Mouse (Mus musculus): ENCODE measurements at regions not wholly inside any gene's neighbourhood (a gene's known extent, or its start where the extent isn't known, plus 50 kb on each side); places are given as distances from the start of the nearest gene placed in this dataset.

DNA sequence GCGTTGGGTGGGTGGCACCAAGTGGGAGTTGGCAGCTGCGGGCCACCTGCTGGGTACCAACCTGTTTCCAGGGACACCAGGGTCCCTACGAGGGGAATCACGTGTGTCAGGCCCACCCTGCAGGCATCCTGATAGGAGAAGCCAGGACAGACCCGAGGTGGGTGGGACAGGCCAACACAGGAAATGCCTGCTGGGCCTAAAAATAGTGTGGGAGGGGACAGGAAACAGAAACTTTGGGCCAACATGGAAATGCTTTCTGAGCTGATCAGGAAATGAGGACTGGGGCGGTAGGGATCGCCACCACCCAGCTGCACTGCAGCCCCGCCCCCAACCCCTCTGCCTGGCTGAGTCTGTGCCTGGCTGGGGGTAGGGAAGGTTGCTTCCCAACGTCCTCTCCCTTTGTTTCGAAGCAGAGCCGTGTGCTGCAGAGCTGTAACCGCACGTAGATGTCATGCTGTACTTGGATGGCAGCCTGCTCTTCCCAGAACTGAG, 78.7 kb upstream of the Podxl start:
- TF ChIP-seq POLR2A (IDR thresholded peaks at IDR 0.05; ENCODE audit: borderline replicate concordance, extremely low read depth, insufficient read depth, insufficient read length, poor library complexity, severe bottlenecking): no peak
- TF ChIP-seq CTCF (IDR thresholded peaks at IDR 0.05; ENCODE audit: borderline replicate concordance, extremely low read depth, insufficient read depth, insufficient read length): no peak
- peak; percentile 44 for DNase-seq (ENCODE audit: low read depth)

DNA sequence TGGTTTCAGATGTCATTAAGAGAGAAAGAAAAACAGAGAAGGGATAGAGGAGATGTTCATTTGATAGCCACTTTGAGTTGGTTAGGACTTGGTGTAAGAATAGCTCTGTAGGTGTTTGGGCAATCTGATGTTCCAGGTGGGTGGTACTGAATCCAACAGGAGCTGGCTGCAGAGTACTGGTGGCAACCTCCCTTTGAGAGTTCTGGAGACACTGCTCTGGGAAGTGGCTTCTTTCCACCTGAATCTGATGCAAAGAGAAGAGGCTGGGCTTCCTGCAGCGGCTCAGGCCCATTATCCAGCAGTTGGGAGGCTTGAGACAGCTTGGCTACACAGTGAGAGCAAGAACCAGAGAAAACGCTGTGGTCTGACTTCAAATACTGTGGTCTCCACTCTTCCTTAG, 77.0 kb upstream of the Podxl start:
- TF ChIP-seq POLR2A (IDR thresholded peaks at IDR 0.05; ENCODE audit: borderline replicate concordance, extremely low read depth, insufficient read depth, insufficient read length, poor library complexity, severe bottlenecking) (no peak), CTCF (IDR thresholded peaks at IDR 0.05; ENCODE audit: borderline replicate concordance, extremely low read depth, insufficient read depth, insufficient read length) (no peak)
- DNase-seq (ENCODE audit: low read depth): no peak

DNA sequence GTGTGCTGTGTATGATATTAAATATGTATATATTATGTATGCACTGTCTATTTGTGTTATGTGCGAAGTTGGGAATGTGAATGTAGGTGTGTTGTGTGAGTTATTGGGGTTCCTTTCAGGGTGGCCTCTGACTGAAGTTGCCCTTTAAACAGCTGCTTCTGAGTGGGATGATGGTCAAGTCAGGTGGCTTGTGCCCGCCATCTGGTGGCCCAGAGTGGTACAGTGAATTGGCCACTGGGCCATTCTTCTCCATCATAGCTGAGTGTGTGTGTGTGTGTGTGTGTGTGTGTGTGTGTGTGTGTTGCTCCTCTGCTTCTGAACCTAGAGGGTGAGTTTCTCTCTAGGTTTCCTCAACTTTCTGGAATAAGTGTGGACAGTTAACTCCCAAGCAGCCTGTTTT, 75.7 kb upstream of the Podxl start:
- TF ChIP-seq POLR2A (IDR thresholded peaks at IDR 0.05; ENCODE audit: borderline replicate concordance, extremely low read depth, insufficient read depth, insufficient read length, poor library complexity, severe bottlenecking) (no peak), CTCF (IDR thresholded peaks at IDR 0.05; ENCODE audit: borderline replicate concordance, extremely low read depth, insufficient read depth, insufficient read length) (peak; percentile 91)
- peak; percentile 81 for DNase-seq (ENCODE audit: low read depth)

DNA sequence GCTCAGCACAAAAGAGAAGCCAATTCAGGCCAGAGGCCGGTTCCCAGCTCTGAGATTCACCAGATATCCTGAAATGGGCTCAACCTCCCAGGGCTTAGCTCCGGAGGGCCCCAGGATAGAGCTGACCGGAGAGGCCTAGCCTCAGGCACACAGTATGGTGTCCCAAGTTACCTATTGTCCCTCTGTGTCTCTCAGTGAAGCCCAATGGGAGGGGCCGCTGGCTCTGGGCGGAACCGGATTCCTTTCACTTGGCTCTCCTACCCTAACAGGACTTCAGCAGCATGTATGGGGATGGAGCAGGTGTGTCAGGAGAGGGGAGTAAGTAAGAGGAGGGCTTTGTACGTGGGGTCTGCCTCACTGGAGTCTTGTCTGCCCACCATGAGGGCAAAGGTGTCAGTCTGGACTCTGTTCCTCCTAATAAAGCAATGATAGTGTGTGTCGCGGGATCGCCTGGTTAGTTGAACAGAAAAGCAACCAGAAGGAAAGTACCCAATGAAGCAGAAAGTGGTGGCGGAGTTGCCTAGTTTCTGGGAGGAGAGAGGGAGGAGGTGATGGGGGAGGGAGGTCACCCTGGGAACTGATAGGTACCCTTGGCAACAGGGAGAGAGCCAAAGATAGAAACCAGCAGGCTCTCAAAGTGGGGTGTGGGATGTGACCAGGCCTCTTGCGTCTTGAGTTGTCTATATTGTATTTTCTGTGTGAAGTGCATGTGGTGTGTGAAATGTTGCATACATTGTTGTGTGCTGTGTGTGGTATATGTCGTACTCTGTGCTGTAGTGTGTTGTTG, 74.8 kb upstream of the Podxl start:
- peak; percentile 42 for DNase-seq (ENCODE audit: low read depth)
- TF ChIP-seq CTCF (IDR thresholded peaks at IDR 0.05; ENCODE audit: borderline replicate concordance, extremely low read depth, insufficient read depth, insufficient read length) (no peak), POLR2A (IDR thresholded peaks at IDR 0.05; ENCODE audit: borderline replicate concordance, extremely low read depth, insufficient read depth, insufficient read length, poor library complexity, severe bottlenecking) (no peak)

DNA sequence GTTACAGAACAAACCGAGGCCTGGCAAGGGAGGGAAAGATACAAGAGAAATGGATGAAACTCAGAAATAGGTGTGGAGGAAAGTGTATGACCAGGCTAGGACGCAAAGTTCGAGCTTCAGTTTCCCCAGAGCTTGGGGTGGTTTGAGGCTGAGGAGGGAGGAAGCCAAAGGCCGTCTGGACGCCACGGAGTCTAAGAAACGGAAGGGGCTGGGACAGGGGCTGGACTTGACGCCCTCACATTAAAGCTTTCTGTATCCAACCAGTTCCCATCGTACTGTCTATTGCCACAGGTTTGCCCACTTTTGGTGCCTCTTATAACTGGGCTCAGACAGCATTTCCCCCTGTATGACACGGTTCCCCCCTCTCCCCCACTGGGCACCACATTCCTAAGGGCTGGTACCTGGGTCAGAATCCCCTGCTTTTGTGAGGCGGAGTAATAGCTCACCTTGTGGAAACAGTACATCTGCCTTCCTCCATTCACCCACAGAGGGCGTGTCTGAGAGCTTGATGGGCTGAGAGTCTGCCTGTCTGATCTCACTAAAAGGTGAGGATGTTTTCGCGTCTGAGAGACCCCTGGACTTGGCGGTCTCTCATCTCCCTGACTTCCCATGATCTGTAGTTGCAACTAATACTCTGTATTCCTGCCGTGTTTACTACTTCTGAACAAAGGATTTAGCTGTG, 73.7 kb upstream of the Podxl start:
- TF ChIP-seq CTCF (IDR thresholded peaks at IDR 0.05; ENCODE audit: borderline replicate concordance, extremely low read depth, insufficient read depth, insufficient read length): peak; percentile 41; the same call in 1 of the 2 replicates
- TF ChIP-seq POLR2A (IDR thresholded peaks at IDR 0.05; ENCODE audit: borderline replicate concordance, extremely low read depth, insufficient read depth, insufficient read length, poor library complexity, severe bottlenecking): no peak
- DNase-seq (ENCODE audit: low read depth): peak; percentile 29

DNA sequence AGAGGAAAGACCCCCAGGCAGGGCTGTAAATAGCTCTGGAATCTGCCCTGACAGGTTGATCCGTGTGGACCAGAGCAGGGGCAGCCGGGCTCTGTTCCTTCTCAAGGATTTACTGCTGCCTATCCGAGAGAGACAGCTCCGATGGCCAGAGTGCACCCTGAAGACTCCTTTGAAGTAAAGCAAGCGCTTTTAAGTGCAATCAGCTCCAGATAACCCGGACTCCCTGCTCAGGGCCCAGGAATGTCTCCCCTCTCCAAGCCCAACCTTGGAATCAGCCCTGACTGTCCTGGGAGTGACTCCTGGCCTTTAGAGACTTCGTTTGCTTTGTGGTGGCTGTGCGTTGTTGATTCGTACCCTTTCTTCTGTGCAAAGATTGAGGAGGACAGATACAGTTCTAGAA, 73.2 kb upstream of the Podxl start:
- DNase-seq (ENCODE audit: low read depth): no peak

DNA sequence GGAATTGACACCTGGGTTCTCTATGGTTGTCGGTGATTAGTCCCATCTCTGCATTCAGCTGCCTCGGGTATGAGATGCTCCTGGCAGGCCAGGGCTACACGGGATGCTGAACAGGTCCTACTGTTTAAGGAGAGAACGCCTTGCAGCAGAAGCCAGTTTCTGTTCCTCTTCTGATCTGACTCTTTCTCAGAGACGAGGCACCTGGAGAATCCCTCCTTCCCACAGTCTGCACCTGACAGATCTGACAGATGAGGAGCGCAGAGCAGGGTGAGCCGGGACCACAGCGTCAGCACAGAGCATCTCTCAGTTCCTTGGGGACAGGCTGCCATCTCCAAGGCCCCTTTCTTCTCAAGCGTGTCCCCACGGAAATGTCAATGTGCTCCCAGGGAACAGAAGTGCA, 68.7 kb upstream of the Podxl start:
- TF ChIP-seq POLR2A (IDR thresholded peaks at IDR 0.05; ENCODE audit: borderline replicate concordance, extremely low read depth, insufficient read depth, insufficient read length, poor library complexity, severe bottlenecking): no peak
- no peak for DNase-seq (ENCODE audit: low read depth)

More for the DNA sequence above, 73.2 kb upstream of the Podxl start:
- TF ChIP-seq CTCF (IDR thresholded peaks at IDR 0.05; ENCODE audit: borderline replicate concordance, extremely low read depth, insufficient read depth, insufficient read length) (no peak), POLR2A (IDR thresholded peaks at IDR 0.05; ENCODE audit: borderline replicate concordance, extremely low read depth, insufficient read depth, insufficient read length, poor library complexity, severe bottlenecking) (no peak)

DNA sequence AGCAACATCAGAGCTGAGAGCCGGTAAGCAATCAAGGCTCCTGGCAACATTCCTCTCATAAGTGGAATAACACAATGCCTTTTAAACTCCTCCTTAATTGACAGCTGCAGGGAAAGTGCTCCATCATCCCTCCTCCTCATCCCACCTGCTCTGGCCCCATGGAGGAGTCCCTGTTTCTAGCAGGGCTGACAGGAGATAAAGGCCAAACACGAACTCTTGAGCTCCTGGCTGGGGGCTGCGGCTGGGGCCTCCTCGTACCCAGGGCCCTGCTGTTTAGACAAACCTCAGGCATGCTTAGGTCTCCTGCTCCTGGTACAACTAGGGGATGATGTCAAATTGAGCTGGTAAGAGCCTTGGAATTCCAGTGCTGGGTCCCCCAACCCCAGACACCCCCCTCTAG, 66.2 kb upstream of the Podxl start:
- no peak for TF ChIP-seq CTCF (IDR thresholded peaks at IDR 0.05; ENCODE audit: borderline replicate concordance, extremely low read depth, insufficient read depth, insufficient read length)
- no peak for TF ChIP-seq POLR2A (IDR thresholded peaks at IDR 0.05; ENCODE audit: borderline replicate concordance, extremely low read depth, insufficient read depth, insufficient read length, poor library complexity, severe bottlenecking)
- DNase-seq (ENCODE audit: low read depth): no peak

DNA sequence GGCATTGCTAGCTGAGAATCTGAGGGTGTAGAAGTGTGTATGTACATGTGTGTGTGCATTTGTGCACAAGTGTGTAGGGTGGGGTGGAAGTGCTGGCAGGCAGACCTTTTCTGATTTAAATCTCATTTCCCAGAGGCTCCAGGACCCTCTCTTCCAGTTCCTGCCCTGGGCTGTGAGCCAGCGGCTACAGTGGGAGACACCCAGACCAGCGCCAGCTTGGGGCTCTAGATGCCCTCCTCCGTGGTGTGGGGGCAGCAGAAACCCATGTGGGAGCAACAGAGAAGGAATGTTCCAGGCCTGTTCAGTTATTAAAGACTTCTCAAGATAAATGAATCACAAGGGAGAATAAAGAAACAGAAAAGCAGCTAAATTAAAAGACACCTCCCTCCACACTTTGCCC, 64.1 kb upstream of the Podxl start:
- TF ChIP-seq CTCF (IDR thresholded peaks at IDR 0.05; ENCODE audit: borderline replicate concordance, extremely low read depth, insufficient read depth, insufficient read length) (no peak), POLR2A (IDR thresholded peaks at IDR 0.05; ENCODE audit: borderline replicate concordance, extremely low read depth, insufficient read depth, insufficient read length, poor library complexity, severe bottlenecking) (no peak)
- no peak for DNase-seq (ENCODE audit: low read depth)

DNA sequence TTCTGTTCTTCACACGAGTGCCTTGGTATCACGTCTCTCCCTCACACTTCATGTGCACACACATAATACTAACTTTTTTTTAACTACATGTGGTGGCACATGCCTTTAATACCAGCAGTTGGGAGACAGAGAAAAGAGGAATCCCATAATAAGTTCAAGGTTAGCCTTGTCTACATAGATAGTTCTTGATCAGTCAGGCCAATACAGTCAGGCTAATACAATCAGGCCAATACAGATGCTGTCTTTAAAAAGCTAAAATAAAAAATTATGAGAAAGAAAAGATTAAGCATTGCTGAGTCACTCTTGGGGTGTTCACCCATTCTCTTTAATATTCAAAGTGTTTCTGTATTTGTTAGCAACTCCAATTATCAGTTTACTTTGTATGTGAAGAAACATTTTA, 61.3 kb upstream of the Podxl start:
- TF ChIP-seq CTCF (IDR thresholded peaks at IDR 0.05; ENCODE audit: borderline replicate concordance, extremely low read depth, insufficient read depth, insufficient read length) (no peak), POLR2A (IDR thresholded peaks at IDR 0.05; ENCODE audit: borderline replicate concordance, extremely low read depth, insufficient read depth, insufficient read length, poor library complexity, severe bottlenecking) (no peak)

DNA sequence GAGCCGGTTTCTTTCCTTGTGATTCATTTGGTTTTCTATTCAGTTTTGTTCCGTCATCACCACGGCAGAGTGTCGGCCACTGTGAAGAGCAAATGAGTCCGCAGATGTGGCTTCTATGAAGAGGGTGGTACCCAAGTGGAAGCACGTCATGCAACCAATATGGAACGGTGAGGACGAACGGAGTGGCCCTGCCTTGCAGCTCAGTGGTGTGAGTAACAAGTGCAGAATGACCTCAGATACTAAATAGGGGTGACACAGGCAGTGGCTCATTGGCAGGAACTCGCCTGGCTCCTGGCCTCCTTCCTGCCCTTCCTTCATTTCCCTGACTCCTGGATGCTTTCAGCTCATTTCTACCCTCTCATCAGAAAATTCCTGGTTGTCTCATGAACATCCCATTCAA, 60.6 kb upstream of the Podxl start:
- DNase-seq (ENCODE audit: low read depth): no peak
- TF ChIP-seq CTCF (IDR thresholded peaks at IDR 0.05; ENCODE audit: borderline replicate concordance, extremely low read depth, insufficient read depth, insufficient read length): no peak
- no peak for TF ChIP-seq POLR2A (IDR thresholded peaks at IDR 0.05; ENCODE audit: borderline replicate concordance, extremely low read depth, insufficient read depth, insufficient read length, poor library complexity, severe bottlenecking)

More for the DNA sequence above, 61.3 kb upstream of the Podxl start:
- no peak for DNase-seq (ENCODE audit: low read depth)

DNA sequence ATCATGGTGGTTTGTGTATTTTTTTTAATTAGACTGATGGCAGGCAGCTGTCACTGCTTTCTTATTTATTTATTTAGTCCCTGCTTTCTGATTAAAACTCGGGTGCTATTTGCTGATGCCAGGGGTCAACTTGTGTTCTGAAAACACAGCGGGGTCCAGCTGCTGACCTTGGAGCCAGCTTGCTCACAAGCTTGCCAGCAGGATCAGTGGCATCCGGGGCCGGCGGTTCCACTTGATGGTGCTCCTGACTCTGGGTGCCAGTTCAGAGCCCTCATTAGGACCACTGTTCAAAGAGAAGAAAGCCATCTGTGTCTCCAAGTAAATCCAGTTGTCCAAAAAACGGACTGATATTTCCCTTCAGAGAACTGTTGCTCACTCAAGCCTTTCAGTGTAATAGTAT, 57.2 kb upstream of the Podxl start:
- no peak for TF ChIP-seq CTCF (IDR thresholded peaks at IDR 0.05; ENCODE audit: borderline replicate concordance, extremely low read depth, insufficient read depth, insufficient read length)
- TF ChIP-seq POLR2A (IDR thresholded peaks at IDR 0.05; ENCODE audit: borderline replicate concordance, extremely low read depth, insufficient read depth, insufficient read length, poor library complexity, severe bottlenecking): no peak
- DNase-seq (ENCODE audit: low read depth): no peak
